Mouse (Mus musculus): Measurements from ENCODE around the gene Adam8.

- no peak for TF ChIP-seq CTCF (IDR thresholded peaks at IDR 0.05; ENCODE audit: control insufficient read depth, insufficient read depth, insufficient read length)
- no peak for TF ChIP-seq CEBPB (IDR thresholded peaks at IDR 0.05; ENCODE audit: low read depth)
- no peak for TF ChIP-seq MYOD1 (IDR thresholded peaks at IDR 0.05; ENCODE audit: control insufficient read depth, insufficient read length, low read depth)
- TF ChIP-seq MAX (IDR thresholded peaks at IDR 0.05): no peak
Measured at GRCm38 (mm10) chr7:139963814-139964213, 28.5 kb downstream of the Adam8 start.
